Comparison of ENCODE assay signal across 21 mouse cellular contexts in genomic region chr3:148658368-148658767, GRCm38 (mm10).
DNase-seq lines count a peak whose midpoint lies in the region; ATAC-seq and TF ChIP-seq lines count a peak whose summit lies in the region.
"Had no signal": no experiment of that assay in that cellular context is flagged by ENCODE, and none has a peak within 500 bp of the region (broad histone marks: within the 10 kb centered on the region; RNA-seq: fewer than 3 reads in every experiment).

No protein-coding gene starts in this region.

- H3K36me3 ChIP-seq in embryonic facial prominence, embryonic 11.5 days (replicated peaks; ENCODE audit: control insufficient read depth, insufficient read depth, low read depth, low read length) = no peaks in the 10 kb centered on the region
- no peaks in the 10 kb centered on the region for H3K36me3 ChIP-seq in embryonic facial prominence, embryonic 10.5 days (replicated peaks)
- H3K36me3 ChIP-seq in limb, embryonic 14.5 days (ENCODE audit: control insufficient read depth, insufficient read depth, low read length) = no peaks in the 10 kb centered on the region
- H3K36me3 ChIP-seq in limb, embryonic 10.5 days = no peaks in the 10 kb centered on the region
- H3K36me3 ChIP-seq: embryonic facial prominence, embryonic 15.5 days; forebrain, embryonic 15.5 days had no signal

- H3K9me3 ChIP-seq in embryonic facial prominence, embryonic 11.5 days (replicated peaks; ENCODE audit: control insufficient read depth, low read length) = no peaks in the 10 kb centered on the region
- no peaks in the 10 kb centered on the region for H3K9me3 ChIP-seq in embryonic facial prominence, embryonic 10.5 days
- H3K9me3 ChIP-seq in limb, embryonic 14.5 days (ENCODE audit: control insufficient read depth, low read length) = no peaks in the 10 kb centered on the region
- H3K9me3 ChIP-seq in limb, embryonic 10.5 days (replicated peaks) = no peaks in the 10 kb centered on the region
- H3K9me3 ChIP-seq: embryonic facial prominence, embryonic 15.5 days; forebrain, embryonic 13.5 days; forebrain, embryonic 15.5 days had no signal

- 46% methylated on average over 8 of the region's 8 CpGs for WGBS in embryonic facial prominence, embryonic 11.5 days
- 56% methylated on average over 8 of the region's 8 CpGs for WGBS in embryonic facial prominence, embryonic 10.5 days
- WGBS in limb, embryonic 14.5 days = 51% methylated on average over 8 of the region's 8 CpGs
- WGBS in limb, embryonic 10.5 days = 80% methylated on average over 8 of the region's 8 CpGs

- no peaks in the 10 kb centered on the region for H3K4me1 ChIP-seq in embryonic facial prominence, embryonic 11.5 days (ENCODE audit: control insufficient read depth, insufficient read depth, low read length)
- peaks cover 12% of the 10 kb centered on the region for H3K4me1 ChIP-seq in embryonic facial prominence, embryonic 10.5 days
- H3K4me1 ChIP-seq in limb, embryonic 14.5 days (ENCODE audit: control insufficient read depth, insufficient read depth, low read length) = no peaks in the 10 kb centered on the region
- H3K4me1 ChIP-seq in limb, embryonic 10.5 days = peaks cover 7% of the 10 kb centered on the region
- H3K4me1 ChIP-seq in embryonic fibroblast, embryonic 13.5 days (ENCODE audit: control insufficient read depth, insufficient read depth, low read length) = peaks cover 4% of the 10 kb centered on the region

- H3K9ac ChIP-seq in embryonic facial prominence, embryonic 11.5 days (replicated peaks; ENCODE audit: low read length) = no peak overlapping the region
- H3K9ac ChIP-seq in limb, embryonic 14.5 days (ENCODE audit: low read depth, low read length, severe bottlenecking) = no peak overlapping the region
- H3K9ac ChIP-seq: embryonic facial prominence, embryonic 15.5 days; forebrain, embryonic 13.5 days; forebrain, embryonic 15.5 days; forebrain, postnatal 0 days had no signal

- H3K4me3 ChIP-seq in embryonic facial prominence, embryonic 11.5 days (ENCODE audit: low read depth, low read length) = no peak overlapping the region
- H3K4me3 ChIP-seq in embryonic facial prominence, embryonic 10.5 days = no peak overlapping the region
- no peak overlapping the region for H3K4me3 ChIP-seq in limb, embryonic 14.5 days (replicated peaks; ENCODE audit: low read length)
- H3K4me3 ChIP-seq in limb, embryonic 10.5 days = no peak overlapping the region
- no peak overlapping the region for H3K4me3 ChIP-seq in embryonic fibroblast, embryonic 13.5 days (ENCODE audit: insufficient read depth, low read length)
- H3K4me3 ChIP-seq: embryonic facial prominence, embryonic 15.5 days; forebrain, embryonic 13.5 days; forebrain, embryonic 15.5 days had no signal

- no peak for TF ChIP-seq CTCF in embryonic fibroblast, embryonic 13.5 days (IDR thresholded peaks at IDR 0.05; ENCODE audit: borderline replicate concordance, insufficient read depth, low read length)

- no peak for ATAC-seq in embryonic facial prominence, embryonic 11.5 days (replicated peaks; ENCODE audit: insufficient number of reproducible peaks, low FRiP score, low TSS enrichment, low read depth)
- ATAC-seq in limb, embryonic 14.5 days (ENCODE audit: low FRiP score, low read depth) = no peak
- ATAC-seq in CD4-positive, CD25-positive, alpha-beta regulatory T cell, adult 4 months = no peak
- ATAC-seq: forebrain, embryonic 13.5 days; forebrain, embryonic 15.5 days; forebrain, postnatal 0 days had no signal

- no peak for TF ChIP-seq POLR2A in limb, embryonic 14.5 days (IDR thresholded peaks at IDR 0.05; ENCODE audit: borderline replicate concordance, extremely low read depth, insufficient read depth, insufficient read length)
- TF ChIP-seq POLR2A in embryonic fibroblast, embryonic 13.5 days (IDR thresholded peaks at IDR 0.05; ENCODE audit: low read depth, low read length) = no peak

- H3K27me3 ChIP-seq in embryonic facial prominence, embryonic 11.5 days (ENCODE audit: control insufficient read depth, insufficient read depth, low read length) = no peaks in the 10 kb centered on the region
- H3K27me3 ChIP-seq in embryonic facial prominence, embryonic 10.5 days (replicated peaks; ENCODE audit: low read depth, poor library complexity, severe bottlenecking) = no peaks in the 10 kb centered on the region
- no peaks in the 10 kb centered on the region for H3K27me3 ChIP-seq in limb, embryonic 14.5 days (ENCODE audit: control insufficient read depth, insufficient read depth, low read length)
- no peaks in the 10 kb centered on the region for H3K27me3 ChIP-seq in limb, embryonic 10.5 days (ENCODE audit: low read depth, poor library complexity, severe bottlenecking)
- H3K27me3 ChIP-seq: embryonic facial prominence, embryonic 15.5 days; forebrain, embryonic 13.5 days; forebrain, embryonic 15.5 days had no signal

- no peak overlapping the region for H3K4me2 ChIP-seq in embryonic facial prominence, embryonic 11.5 days (ENCODE audit: low read depth, low read length)
- no peak overlapping the region for H3K4me2 ChIP-seq in limb, embryonic 14.5 days (replicated peaks; ENCODE audit: low read depth, low read length, severe bottlenecking)
- H3K4me2 ChIP-seq: embryonic facial prominence, embryonic 15.5 days; forebrain, embryonic 13.5 days; forebrain, embryonic 15.5 days had no signal

- H3K27ac ChIP-seq in embryonic facial prominence, embryonic 11.5 days (replicated peaks; ENCODE audit: low read depth, low read length) = no peak overlapping the region
- no peak overlapping the region for H3K27ac ChIP-seq in embryonic facial prominence, embryonic 10.5 days (replicated peaks)
- H3K27ac ChIP-seq in limb, embryonic 14.5 days (replicated peaks; ENCODE audit: low read depth, low read length) = no peak overlapping the region
- no peak overlapping the region for H3K27ac ChIP-seq in limb, embryonic 10.5 days
- H3K27ac ChIP-seq in embryonic fibroblast, embryonic 13.5 days (ENCODE audit: insufficient read depth, low read length) = peak overlapping the region; percentile 50
- H3K27ac ChIP-seq: embryonic facial prominence, embryonic 15.5 days; forebrain, embryonic 13.5 days; forebrain, embryonic 15.5 days had no signal

- peak; percentile 40 for DNase-seq in embryonic facial prominence, embryonic 11.5 days (ENCODE audit: low spot score)
- DNase-seq in embryonic facial prominence, embryonic 10.5 days (ENCODE audit: low spot score) = no peak
- DNase-seq in limb, embryonic 14.5 days (ENCODE audit: low spot score) = peak; percentile 7
- DNase-seq in limb, embryonic 10.5 days (ENCODE audit: low spot score) = no peak
- DNase-seq: adrenal gland, adult 2 months; adrenal gland, postnatal 10 days; adrenal gland, postnatal 25 days; B cell, adult 2 months; cerebellum, adult 11 months; cerebellum, adult 18-20 months; cerebellum, adult 8-10 months; cerebellum, adult 9-11 months; cerebellum, postnatal 14 days; cerebellum, postnatal 36 days; embryo, embryonic 11 days; forebrain, postnatal 0 days had no signal

Comparison
In these comparisons a context has a peak if more than half of its experiments do, and no peak if none do; other contexts are left out.
1. DNase-seq: peak in embryonic facial prominence, embryonic 11.5 days (single experiment) and limb, embryonic 14.5 days (single experiment); none in embryonic facial prominence, embryonic 10.5 days (single experiment) and limb, embryonic 10.5 days (single experiment).